Mouse (Mus musculus) adrenal gland, adult 18-20 months (tissue): ENCODE measurements around the gene Epn1. TPM values are rescaled to one million over a fixed set of nuclear protein-coding genes. Genes with fewer than 3 reads are reported as not detected.

Experiments used
- DNase-seq, 2 experiments: peaks; one replicate each; pipeline ENCODE4 v3.0.0; 2021 to 2022; ENCODE audit warnings: low spot score in 2 of 2
- long read RNA-seq, 2 experiments: library from polyadenylated mRNA; stranded (forward); transcript quantifications; one replicate each; pipeline ENCODE4 v2.0.0; 2021
- total RNA-seq, 2 experiments: library from RNA; stranded (reverse); gene quantifications; 1 replicate in 1 of 2; 2 replicates in 1 of 2; pipeline ENCODE4 v1.2.3; 2021

Gene Epn1
- 100 to 1,000 TPM; 140 to 142 TPM for total RNA-seq
- long read RNA-seq, experiment 1, transcript Epn1-202 (12 exons, 2,565 nt), result major isoform, 10 of 41 reads
- long read RNA-seq, experiment 1, partial matches to known transcripts, result 3 of 41 reads
- long read RNA-seq, experiment 1, other reads (novel, unspliced or antisense), result 28 of 41 reads
- long read RNA-seq, experiment 2, partial matches to known transcripts, result 18 of 23 reads
- long read RNA-seq, experiment 2, other reads (novel, unspliced or antisense), result 5 of 23 reads

GRCm38 (mm10) chr7:5080010-5080751, at the start of gene Epn1:
Epn1 (plus strand) TSS chr7:5080235.
- peak; percentile 94 to 95 for DNase-seq

DNA sequence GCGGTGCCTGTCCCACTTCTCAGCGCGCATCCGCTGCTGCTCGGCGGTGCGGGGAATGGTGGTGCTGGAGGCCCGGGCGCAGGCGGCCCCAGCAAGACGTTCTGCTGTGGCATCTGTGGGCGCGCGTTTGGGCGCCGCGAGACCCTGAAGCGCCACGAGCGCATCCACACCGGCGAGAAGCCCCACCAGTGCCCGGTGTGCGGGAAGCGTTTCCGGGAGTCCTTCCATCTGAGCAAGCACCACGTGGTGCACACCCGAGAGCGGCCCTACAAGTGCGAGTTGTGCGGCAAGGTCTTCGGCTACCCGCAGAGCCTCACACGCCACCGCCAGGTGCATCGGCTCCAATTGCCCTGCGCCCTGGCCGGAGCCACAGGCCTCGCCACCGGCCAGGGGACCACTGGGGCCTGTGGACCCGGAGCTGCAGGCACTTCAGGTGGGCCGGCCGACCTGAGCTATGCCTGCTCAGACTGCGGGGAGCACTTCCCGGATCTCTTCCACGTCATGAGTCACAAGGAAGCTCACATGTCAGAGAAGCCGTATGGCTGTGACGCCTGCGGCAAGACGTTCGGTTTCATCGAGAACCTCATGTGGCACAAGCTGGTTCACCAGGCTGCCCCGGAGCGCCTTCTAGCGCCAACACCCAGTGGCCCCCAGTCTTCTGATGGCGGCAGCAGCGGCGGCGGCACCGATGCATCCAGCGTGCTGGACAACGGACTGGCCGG, 49.3 kb upstream of the Epn1 start:
- no peak for DNase-seq

DNA sequence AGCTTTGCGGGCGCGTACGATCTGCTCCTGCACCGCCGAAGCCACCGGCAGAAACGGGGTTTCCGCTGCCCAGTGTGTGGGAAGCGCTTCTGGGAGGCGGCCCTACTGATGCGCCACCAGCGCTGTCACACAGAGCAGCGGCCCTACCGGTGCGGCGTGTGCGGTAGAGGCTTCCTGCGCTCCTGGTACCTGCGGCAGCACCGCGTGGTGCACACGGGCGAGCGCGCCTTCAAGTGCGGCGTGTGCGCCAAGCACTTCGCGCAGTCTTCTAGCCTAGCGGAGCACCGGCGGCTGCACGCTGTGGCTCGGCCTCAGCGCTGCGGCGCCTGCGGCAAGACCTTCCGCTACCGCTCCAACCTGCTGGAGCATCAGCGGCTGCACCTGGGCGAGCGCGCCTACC, 48.5 kb upstream of the Epn1 start:
- DNase-seq, result no peak

GRCm38 (mm10) chr7:5033818-5034217, 46.2 kb upstream of the Epn1 start, which contains the start of gene 4632433K11Rik:
4632433K11Rik (plus strand) TSS chr7:5034118.
- no peak for DNase-seq

DNA sequence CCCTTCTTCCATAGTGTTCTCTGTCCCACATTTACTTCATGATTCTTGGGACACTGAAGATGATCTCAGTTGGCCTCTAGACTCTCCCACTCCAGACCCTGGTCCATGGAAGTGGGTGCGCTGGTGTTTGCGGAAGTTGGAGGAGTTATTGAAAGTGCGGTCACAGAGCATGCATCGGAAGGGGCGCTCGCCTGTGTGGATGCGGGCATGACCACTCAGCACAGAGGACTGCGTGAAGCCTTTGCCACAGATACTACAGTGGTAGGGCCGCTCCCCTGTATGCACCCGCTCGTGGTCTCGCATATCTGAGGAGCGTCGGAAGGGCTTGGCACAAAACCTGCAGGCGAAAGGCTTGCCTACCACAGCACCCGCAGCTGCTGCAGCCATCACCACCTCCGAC, 44.4 kb upstream of the Epn1 start:
- no peak for DNase-seq

GRCm38 (mm10) chr7:5036136-5036535, 43.9 kb upstream of the Epn1 start:
- DNase-seq, result no peak

DNA sequence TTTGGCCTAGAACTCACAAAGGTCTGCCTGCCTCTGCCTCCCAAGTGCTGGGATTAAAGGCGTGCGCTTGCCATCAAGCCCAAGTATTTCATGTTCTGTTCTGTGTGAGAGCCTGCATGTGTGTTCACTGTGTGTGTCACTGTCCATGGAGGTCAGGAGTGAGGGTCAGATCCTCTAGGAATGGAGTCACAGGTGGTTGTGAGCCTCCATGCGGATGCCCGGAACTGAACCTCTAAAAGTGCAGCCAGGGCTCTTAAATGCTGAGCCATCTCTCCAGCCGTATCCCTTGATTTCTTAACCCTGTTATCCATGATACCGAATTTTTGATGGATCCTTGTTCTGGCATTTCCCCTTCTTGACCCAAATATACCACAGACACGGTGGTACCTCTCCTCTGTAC, 43.0 kb upstream of the Epn1 start:
- DNase-seq, result no peak

- no peak for DNase-seq
These were observed 42.6 kb upstream of the Epn1 start for GRCm38 (mm10) chr7:5037467-5037866.

GRCm38 (mm10) chr7:5038109-5038732, 41.8 kb upstream of the Epn1 start, which contains the start of gene Zfp784:
Zfp784 (minus strand) TSS chr7:5038446.
- peak; percentile 91 to 92 for DNase-seq

DNA sequence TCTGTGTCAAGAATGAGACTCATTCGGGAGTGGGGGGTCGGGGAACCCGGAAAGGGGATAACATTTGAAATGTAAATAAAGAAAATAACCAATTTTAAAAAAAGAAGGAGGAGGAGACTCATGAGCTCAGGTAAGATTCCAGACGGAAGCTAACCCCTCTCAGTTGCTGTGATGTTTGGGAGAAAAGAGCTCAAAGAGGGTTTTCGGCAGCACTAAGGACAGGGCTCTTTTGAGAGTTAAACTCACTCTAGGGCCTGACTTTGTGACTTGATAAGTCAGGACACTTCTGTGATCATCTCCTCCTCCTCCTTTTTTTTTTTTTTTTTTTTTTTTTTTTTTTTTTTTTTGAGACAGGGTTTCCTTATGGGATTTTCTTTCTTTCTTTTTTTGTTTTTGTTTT, 41.1 kb upstream of the Epn1 start:
- no peak for DNase-seq

GRCm38 (mm10) chr7:5044981-5045380, 35.1 kb upstream of the Epn1 start:
- no peak for DNase-seq

DNA sequence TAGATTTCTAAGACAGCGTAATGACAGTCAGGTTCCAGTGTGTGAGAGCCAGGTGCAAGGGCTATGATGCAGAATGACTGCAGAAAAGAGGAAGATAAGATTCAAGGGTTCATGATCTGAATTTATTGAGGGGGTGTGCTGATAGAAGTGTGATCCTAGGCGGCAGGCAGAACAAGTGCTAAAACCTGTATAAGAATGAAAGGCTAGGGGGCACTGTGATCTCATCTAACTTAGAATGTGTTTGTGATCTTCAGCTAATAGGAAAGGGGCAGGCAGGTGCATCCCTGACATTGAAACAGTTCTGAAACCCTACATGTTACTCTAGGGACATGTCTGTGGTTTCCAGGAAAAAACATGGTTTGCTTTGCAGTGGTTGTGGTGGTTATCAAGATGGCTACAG, 33.9 kb upstream of the Epn1 start:
- DNase-seq, result no peak

DNA sequence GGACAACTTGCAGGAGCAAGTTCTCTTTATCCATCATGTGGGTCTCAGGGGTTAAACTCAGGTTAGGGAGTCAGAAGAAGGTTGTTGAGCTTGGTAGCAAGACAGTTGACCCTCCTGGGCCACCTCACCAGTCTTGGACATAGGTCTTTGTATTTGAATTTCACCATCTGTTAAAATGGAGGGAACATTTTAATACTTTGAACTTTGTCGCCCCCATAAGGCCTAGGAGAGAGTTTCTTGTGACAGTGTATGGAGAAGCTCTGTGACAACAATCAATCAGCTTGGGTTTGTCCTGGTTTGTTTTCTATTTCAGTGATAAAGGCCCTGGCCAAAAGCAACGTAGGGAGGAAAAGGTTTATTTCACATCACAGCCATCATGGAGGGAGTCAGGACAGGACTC, 32.7 kb upstream of the Epn1 start:
- no peak for DNase-seq

DNA sequence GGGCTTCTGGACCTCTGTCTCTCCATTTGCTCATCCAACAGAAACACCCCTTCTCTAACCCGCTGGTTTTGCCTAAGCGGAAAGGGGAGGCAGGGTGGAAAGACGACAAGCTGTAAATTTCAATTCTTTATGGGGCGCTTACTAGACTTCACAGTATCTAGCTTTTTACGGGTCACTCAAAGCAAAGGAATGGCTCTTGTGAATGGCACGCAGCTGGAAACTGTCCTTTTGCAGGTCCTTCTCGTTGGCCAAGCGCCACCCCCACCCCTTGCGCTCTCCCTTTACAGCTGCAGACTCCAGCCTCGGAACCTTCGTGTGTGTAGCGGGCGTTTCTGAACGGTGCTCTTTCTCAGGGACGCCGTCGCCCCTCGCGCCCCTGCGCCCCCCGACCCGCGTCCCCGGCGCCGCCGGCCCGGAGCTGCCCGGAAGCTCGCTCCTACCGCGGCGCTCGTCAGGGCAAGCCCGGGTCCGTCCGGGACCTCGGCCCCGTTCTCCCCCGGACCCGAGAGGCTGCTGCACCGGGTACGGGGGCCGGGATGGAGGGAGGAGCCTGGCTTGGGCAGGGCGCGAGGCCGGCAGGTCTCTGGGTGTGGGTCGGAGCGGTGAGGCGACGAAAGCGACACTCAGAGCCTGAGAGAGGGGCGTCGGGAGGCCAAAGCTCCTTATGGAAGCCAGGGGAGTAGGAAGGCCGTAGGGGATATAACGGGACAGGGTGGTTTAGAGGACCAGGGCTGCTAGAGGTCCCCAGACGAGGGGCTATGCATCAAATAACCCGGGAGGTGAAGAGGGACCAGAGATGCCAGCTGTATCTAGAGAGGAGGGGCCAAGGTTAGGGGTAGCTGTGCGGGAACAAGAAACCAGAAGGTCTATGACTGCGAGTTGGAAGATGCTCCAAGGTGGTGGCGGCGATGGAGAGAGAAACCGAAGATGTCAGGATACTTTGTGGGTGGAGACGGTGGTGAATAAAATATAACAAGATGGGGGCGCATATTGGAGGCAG, 28.5 kb upstream of the Epn1 start, which contains the start of gene Zfp580:
TSS of gene Zfp580 (plus strand) at position 346 of the 1,000 bp plus-strand sequence.
- DNase-seq, result peak; percentile 71 to 78

DNA sequence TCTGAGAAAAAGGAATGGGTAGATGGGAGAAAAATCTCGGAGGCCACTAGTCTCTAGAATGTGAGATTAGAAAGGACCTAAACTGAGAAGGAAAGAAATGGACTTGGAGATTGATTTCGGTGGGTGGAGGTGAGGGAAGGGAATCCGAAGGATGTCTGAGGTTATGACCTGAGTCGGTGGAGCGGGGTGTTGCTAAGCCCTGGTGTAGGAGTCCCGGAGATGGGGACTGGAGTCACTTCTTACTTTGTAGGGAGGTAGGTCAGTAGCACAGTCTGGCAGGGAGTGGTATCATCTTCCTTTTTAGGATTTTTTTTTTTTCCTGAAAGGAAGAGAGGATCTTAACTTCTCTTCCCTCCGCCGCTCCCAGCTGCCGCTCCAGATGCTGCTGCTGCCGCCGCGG, 27.6 kb upstream of the Epn1 start:
- no peak for DNase-seq

DNA sequence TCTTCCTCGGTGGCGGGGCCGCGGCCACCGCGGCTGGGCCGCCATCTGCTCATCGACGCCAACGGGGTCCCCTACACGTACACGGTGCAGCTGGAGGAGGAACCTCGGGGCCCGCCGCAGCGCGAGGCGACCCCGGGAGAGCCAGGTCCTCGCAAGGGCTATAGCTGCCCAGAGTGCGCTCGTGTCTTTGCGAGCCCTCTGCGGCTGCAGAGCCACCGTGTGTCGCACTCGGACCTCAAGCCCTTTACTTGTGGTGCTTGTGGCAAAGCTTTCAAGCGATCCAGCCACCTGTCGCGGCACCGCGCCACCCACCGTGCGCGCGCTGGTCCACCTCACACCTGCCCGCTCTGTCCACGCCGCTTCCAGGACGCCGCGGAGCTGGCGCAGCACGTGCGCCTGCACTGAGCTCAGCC, 27.1 kb upstream of the Epn1 start:
- DNase-seq, result no peak

GRCm38 (mm10) chr7:5053456-5054179, 26.4 kb upstream of the Epn1 start:
- no peak for DNase-seq

GRCm38 (mm10) chr7:5056651-5057263, 23.3 kb upstream of the Epn1 start:
- DNase-seq, result no peak

GRCm38 (mm10) chr7:5057381-5057780, 22.7 kb upstream of the Epn1 start:
- no peak for DNase-seq
